Mouse (Mus musculus) midbrain, embryonic 14.5 days (tissue): ENCODE measurements around the gene Moxd2. TPM values are rescaled to one million over a fixed set of nuclear protein-coding genes. Genes with fewer than 3 reads are reported as not detected.

Experiments
- ATAC-seq: fragments of 200-750 bp; cut with Nextera tagmentation; 2 replicates; pipeline ENCODE4 v1.8.0; 2017; ENCODE audit warnings: moderate number of reproducible peaks, moderate library complexity; ENCODE audit not compliant: low FRiP score, low TSS enrichment
- DNase-seq: peaks from one replicate; pipeline ENCODE4 v3.0.0-alpha.2; 2015
- H3K27ac ChIP-seq: fragments of 300-500 bp; sonication (generic); replicated peaks from 2 replicates; pipeline ENCODE4 v1.5.1; 2014; ENCODE audit warnings: mild to moderate bottlenecking, low read depth, low read length, moderate library complexity
- H3K27me3 ChIP-seq: fragments of 300-500 bp; sonication (generic); 2 replicates; pipeline ENCODE4 v1.6.1; 2014; ENCODE audit warnings: low read length, control low read depth, mixed read lengths; ENCODE audit not compliant: control insufficient read depth, insufficient read depth
- H3K36me3 ChIP-seq: fragments of 300-500 bp; sonication (generic); 2 replicates; pipeline ENCODE4 v1.6.1; 2014; ENCODE audit warnings: low read length, control low read depth; ENCODE audit not compliant: control insufficient read depth, insufficient read depth
- H3K4me1 ChIP-seq: fragments of 300-500 bp; sonication (generic); 2 replicates; pipeline ENCODE4 v1.6.1; 2014; ENCODE audit warnings: mild to moderate bottlenecking, antibody characterized with exemption, low read length, control low read depth; ENCODE audit not compliant: control insufficient read depth, insufficient read depth
- H3K4me2 ChIP-seq: fragments of 300-500 bp; sonication (generic); 2 replicates; pipeline ENCODE4 v1.6.1; 2014; ENCODE audit warnings: mild to moderate bottlenecking, low read length, moderate library complexity
- H3K4me3 ChIP-seq: fragments of 300-500 bp; sonication (generic); replicated peaks from 2 replicates; pipeline ENCODE4 v1.5.1; 2014; ENCODE audit warnings: low read depth, low read length
- H3K9ac ChIP-seq: fragments of 300-500 bp; sonication (generic); replicated peaks from 2 replicates; pipeline ENCODE4 v1.6.1; 2014; ENCODE audit warnings: mild to moderate bottlenecking, low read length, moderate library complexity
- H3K9me3 ChIP-seq: fragments of 300-500 bp; sonication (generic); 2 replicates; pipeline ENCODE4 v1.6.1; 2016; ENCODE audit warnings: low read length, control low read depth, mixed read lengths; ENCODE audit not compliant: control insufficient read depth
- WGBS: fragments of 180-500 bp; shearing (Covaris S2); extraction: QIAGEN DNeasy Blood & Tissue Kit; methylation state at CpG from one replicate; pipeline ENCODE4 v1.1.7; 2014; 5-methylcytosine and 5-hydroxymethylcytosine counted together
- polyA plus RNA-seq: library from polyadenylated mRNA; unstranded; fragments of >200 nt; fragmentation: Nextera tagmentation; extraction: Ambion mirVana; gene quantifications from 2 replicates; pipeline ENCODE4 v1.2.1, GENCODE M21; 2014

Gene Moxd2
- not detected in 2 replicates for polyA plus RNA-seq

GRCm38 (mm10) chr6:40887394-40887793, at the start of gene Moxd2:
Gene Moxd2, minus strand, starts transcription at chr6:40887494.
- no peak for ATAC-seq
- Histone ChIP-seq H3K4me3 (no peak within 1 kb of the TSS), H3K4me2 (no peak within 1 kb of the TSS), H3K36me3 (no peaks in the 10 kb centered on the region), H3K27me3 (no peaks in the 10 kb centered on the region), H3K9ac (no peak within 1 kb of the TSS), H3K27ac (no peak within 1 kb of the TSS), H3K4me1 (no peaks in the 10 kb centered on the region), H3K9me3 (no peaks in the 10 kb centered on the region)
- 96% methylated on average over 3 of the region's 3 CpGs for WGBS
- DNase-seq, result no peak

- H3K36me3 ChIP-seq, result no peaks in the 10 kb centered on the region
Measured at GRCm38 (mm10) chr6:40919954-40920353, 32.7 kb upstream of the Moxd2 start.

DNA sequence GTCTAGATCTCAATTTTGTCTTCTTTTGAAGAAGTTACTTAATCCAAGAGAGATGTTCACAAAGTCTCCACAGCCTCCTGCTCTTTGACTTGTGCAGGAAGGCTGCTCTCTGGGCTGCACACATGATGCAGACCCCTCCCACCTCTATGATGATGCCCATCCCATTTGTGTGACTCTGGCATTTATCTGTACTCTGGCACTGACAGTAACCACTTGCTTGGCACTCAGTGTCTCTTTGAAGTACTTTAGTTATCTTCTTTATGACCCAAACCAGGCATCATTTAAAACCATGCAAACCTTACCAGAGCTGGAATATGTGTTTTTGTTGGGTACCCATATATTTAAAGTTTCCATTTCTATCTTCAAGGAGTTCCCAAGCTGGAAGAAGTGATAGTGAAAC, 13.0 kb upstream of the Moxd2 start, which contains the start of gene Prss58:
TSS of gene Prss58 (minus strand) at position 101 of the 400 bp plus-strand sequence.
- Histone ChIP-seq H3K4me2 (no peak within 1 kb of the TSS), H3K4me3 (no peak within 1 kb of the TSS), H3K9me3 (no peaks in the 10 kb centered on the region), H3K9ac (no peak within 1 kb of the TSS), H3K27me3 (no peaks in the 10 kb centered on the region), H3K36me3 (no peaks in the 10 kb centered on the region), H3K27ac (no peak within 1 kb of the TSS), H3K4me1 (no peaks in the 10 kb centered on the region)
- DNase-seq (no peak), ATAC-seq (no peak)

More at GRCm38 (mm10) chr6:40919954-40920353, 32.7 kb upstream of the Moxd2 start:
- no peak for ATAC-seq
- Histone ChIP-seq H3K4me2 (no peak overlapping the region), H3K4me3 (no peak overlapping the region), H3K27me3 (no peaks in the 10 kb centered on the region), H3K4me1 (no peaks in the 10 kb centered on the region), H3K9me3 (no peaks in the 10 kb centered on the region), H3K27ac (no peak overlapping the region), H3K9ac (no peak overlapping the region)
- DNase-seq, result no peak
- WGBS, result 84% methylated on average over 4 of the region's 4 CpGs

- H3K4me3 ChIP-seq, result no peak overlapping the region
- H3K4me2 ChIP-seq, result no peak overlapping the region
- DNase-seq (no peak), ATAC-seq (no peak)
- no peaks in the 10 kb centered on the region for H3K4me1 ChIP-seq
- no peak overlapping the region for H3K9ac ChIP-seq
- H3K9me3 ChIP-seq, result no peaks in the 10 kb centered on the region
- H3K27ac ChIP-seq, result no peak overlapping the region
- H3K27me3 ChIP-seq, result no peaks in the 10 kb centered on the region
- H3K36me3 ChIP-seq, result no peaks in the 10 kb centered on the region
- WGBS, result 90% methylated on average over 1 of the region's 1 CpGs
Measured at GRCm38 (mm10) chr6:40894716-40895115, 7.4 kb upstream of the Moxd2 start.

DNA sequence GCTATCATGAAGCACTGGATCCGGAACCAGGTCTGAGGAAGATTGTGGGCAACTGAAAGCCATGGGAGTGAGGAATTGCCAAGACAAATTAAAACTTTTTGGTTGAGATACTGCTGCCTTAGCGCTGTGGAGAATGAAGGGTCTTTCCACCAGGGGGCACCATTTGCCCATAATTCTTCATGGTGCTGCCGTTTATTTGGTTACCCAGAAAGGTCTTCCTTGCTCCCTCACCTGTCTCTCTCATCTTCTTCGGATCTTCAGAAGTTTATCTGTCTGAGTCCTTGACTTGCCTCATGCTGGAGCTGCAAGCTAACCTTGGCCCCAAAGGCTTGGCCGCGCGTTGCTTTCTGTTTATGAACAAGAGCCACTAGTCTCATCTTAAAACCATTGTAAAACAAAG, 6.3 kb upstream of the Moxd2 start:
- Histone ChIP-seq H3K27ac (no peak overlapping the region), H3K9me3 (no peaks in the 10 kb centered on the region), H3K36me3 (no peaks in the 10 kb centered on the region), H3K4me2 (no peak overlapping the region), H3K4me3 (no peak overlapping the region), H3K27me3 (no peaks in the 10 kb centered on the region), H3K9ac (no peak overlapping the region), H3K4me1 (no peaks in the 10 kb centered on the region)
- WGBS, result 41% methylated on average over 7 of the region's 7 CpGs
- DNase-seq (peak; percentile 24), ATAC-seq (no peak)

DNA sequence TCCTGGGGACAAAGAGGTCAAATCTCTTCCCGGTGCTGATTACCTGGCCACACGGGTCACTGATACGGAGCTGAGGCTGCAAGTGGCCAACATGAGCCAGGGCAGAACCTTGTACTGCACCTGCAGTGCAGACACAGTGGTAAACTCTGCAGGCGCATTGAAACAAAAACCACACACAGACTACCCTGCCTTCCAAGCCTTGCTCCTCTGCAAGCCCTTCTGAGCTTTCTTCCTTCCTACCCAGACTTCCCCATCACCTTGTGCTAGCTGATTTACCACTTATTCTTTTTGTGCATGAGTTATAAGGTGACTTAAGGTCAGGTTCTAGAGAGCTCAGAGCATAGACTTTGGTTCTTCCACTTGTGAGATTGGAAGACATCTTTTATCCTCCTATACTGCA, 4.5 kb upstream of the Moxd2 start:
- DNase-seq (no peak), ATAC-seq (no peak)
- no peak overlapping the region for H3K9ac ChIP-seq

DNA sequence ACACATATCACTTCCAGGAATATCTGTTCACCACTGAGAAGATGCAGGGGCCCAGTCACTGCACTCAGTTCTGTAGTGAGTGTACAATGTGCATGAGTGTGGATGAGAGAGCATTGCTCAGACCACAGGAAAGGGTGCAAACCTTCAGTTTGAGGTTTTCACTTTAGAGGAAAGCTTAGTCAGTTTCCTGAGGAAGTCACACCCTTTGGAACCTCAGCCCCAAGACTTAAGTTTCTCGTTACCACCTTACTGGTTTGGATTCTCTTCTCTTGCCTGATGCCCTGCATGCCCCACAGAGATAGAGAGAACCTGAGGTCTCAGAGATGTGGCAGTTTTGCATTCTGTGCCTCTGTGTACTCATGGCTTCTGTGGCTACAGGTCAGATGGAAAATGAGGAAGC, 3.7 kb upstream of the Moxd2 start:
- no peak for ATAC-seq
- Histone ChIP-seq H3K27me3 (no peaks in the 10 kb centered on the region), H3K4me2 (no peak overlapping the region), H3K27ac (no peak overlapping the region), H3K9ac (no peak overlapping the region), H3K9me3 (no peaks in the 10 kb centered on the region), H3K36me3 (no peaks in the 10 kb centered on the region), H3K4me3 (no peak overlapping the region), H3K4me1 (no peaks in the 10 kb centered on the region)
- DNase-seq, result no peak
- WGBS, result 84% methylated on average over 1 of the region's 1 CpGs

More for the DNA sequence above, 4.5 kb upstream of the Moxd2 start:
- Histone ChIP-seq H3K4me1 (no peaks in the 10 kb centered on the region), H3K4me2 (no peak overlapping the region), H3K36me3 (no peaks in the 10 kb centered on the region), H3K4me3 (no peak overlapping the region), H3K27ac (no peak overlapping the region), H3K9me3 (no peaks in the 10 kb centered on the region), H3K27me3 (no peaks in the 10 kb centered on the region)
- WGBS, result 86% methylated on average over 4 of the region's 4 CpGs

DNA sequence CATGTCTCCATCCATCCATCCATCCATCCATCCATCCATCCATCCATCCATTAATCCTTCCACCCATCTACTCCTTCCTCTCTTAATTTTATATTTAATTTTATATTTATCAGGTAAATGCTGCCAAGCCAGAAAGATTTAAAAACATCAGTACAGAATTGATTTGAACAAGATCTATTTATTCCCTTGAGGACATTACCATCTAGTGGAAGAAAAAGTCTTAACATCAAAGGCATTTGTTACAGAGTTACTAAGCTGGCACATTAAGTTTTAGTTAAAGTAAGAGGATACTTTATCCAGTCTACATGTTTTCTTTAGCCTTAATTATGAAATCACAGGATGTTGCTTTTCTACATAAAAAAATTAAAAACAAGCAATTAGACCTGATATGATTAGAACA, 42.0 kb downstream of the Moxd2 start:
- Histone ChIP-seq H3K36me3 (no peaks in the 10 kb centered on the region), H3K27ac (no peak overlapping the region), H3K4me1 (no peaks in the 10 kb centered on the region), H3K27me3 (no peaks in the 10 kb centered on the region), H3K4me2 (no peak overlapping the region), H3K9me3 (no peaks in the 10 kb centered on the region), H3K4me3 (no peak overlapping the region), H3K9ac (no peak overlapping the region)
- ATAC-seq (no peak), DNase-seq (peak; percentile 3)
